Mouse (Mus musculus) lung, adult 2 months (tissue): Measurements from ENCODE around the gene Htra3.

Source experiments
- CTCF ChIP-seq: fragments of 200-500 bp; IDR thresholded peaks from 2 replicates; pipeline ENCODE4 v1.5.1; 2011; ENCODE audit warnings: mild to moderate bottlenecking, low read length, control low read depth; ENCODE audit not compliant: insufficient read depth
- POLR2A ChIP-seq: fragments of 200-500 bp; IDR thresholded peaks from 2 replicates; pipeline ENCODE4 v1.6.1; 2011; ENCODE audit warnings: low read depth, mild to moderate bottlenecking, control low read depth, low read length, borderline replicate concordance; ENCODE audit errors: extremely low read depth

DNA sequence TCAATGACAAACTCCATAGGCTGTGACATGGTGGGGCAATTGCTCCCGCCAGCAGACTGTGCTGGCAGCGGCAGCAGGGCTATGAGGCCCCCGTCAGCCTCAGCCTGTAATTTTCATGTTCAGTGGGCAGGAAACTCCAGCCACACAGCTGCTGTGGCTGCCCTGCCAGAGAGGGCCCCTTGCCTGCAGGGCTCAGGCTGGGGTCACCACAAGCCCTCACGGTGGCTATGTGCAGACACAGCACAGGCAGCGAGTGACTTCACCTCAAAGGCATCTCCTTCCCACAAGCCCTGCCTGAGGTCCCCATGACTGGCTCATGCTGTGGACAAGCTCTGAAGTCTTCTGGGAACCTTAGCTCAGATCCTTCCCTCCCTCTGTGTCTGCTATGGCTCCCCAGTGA is 7.5 kb upstream of the Htra3 start:
- no peak for TF ChIP-seq CTCF
- TF ChIP-seq POLR2A = no peak
